ENCODE assay signal across 8 mouse cellular contexts in genomic region chr13:52929209-52930171, GRCm38 (mm10). TPM values are rescaled to one million over a fixed set of nuclear protein-coding genes. Genes with fewer than 3 reads are reported as not detected.
A peak's percentile ranks its signal among the peaks of the same experiment; 100 is the strongest.
DNase-seq lines count a peak whose midpoint lies in the region; ATAC-seq and TF ChIP-seq lines count a peak whose summit lies in the region.

TSS of gene Auh (minus strand) at chr13:52929681.

- peak; percentile 79 to 85 for DNase-seq in CD8-positive naive resting alpha-beta T cell, adult 2 months (ENCODE audit: low read depth in 2 of 2, low spot score in 2 of 2)
- peak; percentile 89 for DNase-seq in c-Kit-negative CD71-positive TER-119-positive erythroid progenitor cells, embryonic 14.5 days (ENCODE audit: low read depth, low spot score)
- peak; percentile 90 for DNase-seq in forebrain, embryonic 10.5 days (ENCODE audit: extremely low spot score, low spot score)
- peak; percentile 94 to 95 for DNase-seq in kidney, postnatal 25 days
- peak; percentile 96 for DNase-seq in liver, postnatal 0 days
- DNase-seq in testis, postnatal 10 days (ENCODE audit: low spot score): peak; percentile 96

- H3K27ac ChIP-seq in forebrain, embryonic 10.5 days: peak within 1 kb of the TSS; percentile 90
- H3K27ac ChIP-seq in heart, embryonic 15.5 days: peak within 1 kb of the TSS; percentile 76
- peak within 1 kb of the TSS; percentile 83 for H3K27ac ChIP-seq in liver, postnatal 0 days (ENCODE audit: low read depth)
- H3K27ac ChIP-seq in neural tube, embryonic 14.5 days (ENCODE audit: low read depth, low read length): peak within 1 kb of the TSS; percentile 73

- peak; percentile 96 for ATAC-seq in heart, embryonic 15.5 days (replicated peaks; ENCODE audit: insufficient number of reproducible peaks, insufficient read depth, low FRiP score, low read depth)
- peak; percentile 99 for ATAC-seq in liver, postnatal 0 days
- ATAC-seq in neural tube, embryonic 14.5 days (ENCODE audit: low read depth): peak; percentile 97

- WGBS in forebrain, embryonic 10.5 days: under 1% methylated on average over 63 of the region's 63 CpGs
- WGBS in heart, embryonic 15.5 days: under 1% methylated on average over 62 of the region's 63 CpGs
- WGBS in liver, postnatal 0 days (ENCODE audit: insufficient replicate concordance): under 1% methylated on average over 63 of the region's 63 CpGs
- under 1% methylated on average over 60 of the region's 63 CpGs for WGBS in neural tube, embryonic 14.5 days

- H3K4me2 ChIP-seq in heart, embryonic 15.5 days: peak within 1 kb of the TSS; percentile 65
- H3K4me2 ChIP-seq in liver, postnatal 0 days (ENCODE audit: low read depth, low read length): peak within 1 kb of the TSS; percentile 77
- peak within 1 kb of the TSS; percentile 41 for H3K4me2 ChIP-seq in neural tube, embryonic 14.5 days (ENCODE audit: low read depth, low read length)

- H3K9me3 ChIP-seq in forebrain, embryonic 10.5 days: 0 out of 2 replicates have a peak, but pooled peaks cover 4% of the 10 kb centered on the region
- H3K9me3 ChIP-seq in heart, embryonic 15.5 days (replicated peaks): no peaks in the 10 kb centered on the region
- no peaks in the 10 kb centered on the region for H3K9me3 ChIP-seq in liver, postnatal 0 days (ENCODE audit: low read length)
- no peaks in the 10 kb centered on the region for H3K9me3 ChIP-seq in neural tube, embryonic 14.5 days (ENCODE audit: control insufficient read depth, low read length)

- peak within 1 kb of the TSS; percentile 84 for H3K4me3 ChIP-seq in forebrain, embryonic 10.5 days
- peak within 1 kb of the TSS; percentile 73 for H3K4me3 ChIP-seq in heart, embryonic 15.5 days
- peak within 1 kb of the TSS; percentile 77 for H3K4me3 ChIP-seq in liver, postnatal 0 days (ENCODE audit: low read depth, low read length)
- peak within 1 kb of the TSS; percentile 70 for H3K4me3 ChIP-seq in neural tube, embryonic 14.5 days (ENCODE audit: low read depth, low read length)

- peak within 1 kb of the TSS; percentile 74 for H3K9ac ChIP-seq in heart, embryonic 15.5 days
- H3K9ac ChIP-seq in liver, postnatal 0 days (replicated peaks): peak within 1 kb of the TSS; percentile 86
- H3K9ac ChIP-seq in neural tube, embryonic 14.5 days (replicated peaks; ENCODE audit: low read depth, low read length): peak within 1 kb of the TSS; percentile 69

- peaks cover 44% of the 10 kb centered on the region for H3K4me1 ChIP-seq in forebrain, embryonic 10.5 days
- peaks cover 22% of the 10 kb centered on the region for H3K4me1 ChIP-seq in heart, embryonic 15.5 days (replicated peaks)
- H3K4me1 ChIP-seq in liver, postnatal 0 days (ENCODE audit: insufficient read depth): peaks cover 10% of the 10 kb centered on the region; the same call in 1 of the 2 replicates
- peaks cover 17% of the 10 kb centered on the region for H3K4me1 ChIP-seq in neural tube, embryonic 14.5 days (ENCODE audit: control insufficient read depth, insufficient read depth, low read length)

- peak; percentile 30 for TF ChIP-seq CTCF in liver, postnatal 0 days (IDR thresholded peaks at IDR 0.05; ENCODE audit: low read depth)

- no peak for TF ChIP-seq EP300 in liver, postnatal 0 days (IDR thresholded peaks at IDR 0.05; ENCODE audit: low read depth)

- H3K36me3 ChIP-seq in forebrain, embryonic 10.5 days (replicated peaks): no peaks in the 10 kb centered on the region
- no peaks in the 10 kb centered on the region for H3K36me3 ChIP-seq in heart, embryonic 15.5 days
- no peaks in the 10 kb centered on the region for H3K36me3 ChIP-seq in liver, postnatal 0 days (replicated peaks; ENCODE audit: insufficient read depth, low read length)
- H3K36me3 ChIP-seq in neural tube, embryonic 14.5 days (ENCODE audit: control insufficient read depth, insufficient read depth, low read length): no peaks in the 10 kb centered on the region

- peaks cover 4% of the 10 kb centered on the region; the same call in 1 of the 2 replicates for H3K27me3 ChIP-seq in forebrain, embryonic 10.5 days (ENCODE audit: poor library complexity, severe bottlenecking)
- H3K27me3 ChIP-seq in heart, embryonic 15.5 days: no peaks in the 10 kb centered on the region
- H3K27me3 ChIP-seq in liver, postnatal 0 days (ENCODE audit: insufficient read depth, low read length): no peaks in the 10 kb centered on the region
- no peaks in the 10 kb centered on the region for H3K27me3 ChIP-seq in neural tube, embryonic 14.5 days (ENCODE audit: control insufficient read depth, insufficient read depth, low read length)

RNA-seq across cellular contexts. Expression of gene Auh, which starts in this region (rescaled TPM):
- polyA plus RNA-seq in forebrain, embryonic 10.5 days (2016; fragmentation: Nextera tagmentation; extraction: Ambion mirVana): 26.8 and 31.0 TPM in 2 replicates
- 51.7 and 53.8 TPM in 2 replicates for polyA plus RNA-seq in heart, embryonic 15.5 days (2015; fragmentation: Nextera tagmentation; extraction: Ambion mirVana)
- 33.2 and 37.4 TPM in 2 replicates for polyA plus RNA-seq in liver, postnatal 0 days (2015; fragmentation: Nextera tagmentation; extraction: Ambion mirVana)
- 63.6 and 65.8 TPM in 2 replicates for polyA plus RNA-seq in neural tube, embryonic 14.5 days (2014; fragmentation: Nextera tagmentation; extraction: Ambion mirVana)

Comparison
In these comparisons a context has a peak if more than half of its experiments do, and no peak if none do; other contexts are left out.
1. Peak in every context shown above with its lines: DNase-seq, ATAC-seq, H3K4me3 ChIP-seq and H3K27ac ChIP-seq.